Mouse (Mus musculus) forebrain, embryonic 14.5 days (tissue): Measurements from ENCODE around the gene 1700012A03Rik. TPM values are rescaled to one million over a fixed set of nuclear protein-coding genes. Genes with fewer than 3 reads are reported as not detected.
A peak's percentile ranks its signal among the peaks of the same experiment; 100 is the strongest.

Experiments used
- ATAC-seq: fragments of 200-750 bp; cut with Nextera tagmentation; 2 replicates; pipeline ENCODE4 v1.8.0; 2017; ENCODE audit warnings: mild to moderate bottlenecking, moderate library complexity
- DNase-seq: peaks from one replicate; pipeline ENCODE4 v3.0.0-alpha.2; 2015; ENCODE audit warnings: low spot score
- H3K27ac ChIP-seq: fragments of 300-500 bp; sonication (generic); 2 replicates; pipeline ENCODE4 v1.5.1; 2014; ENCODE audit warnings: low read depth, mild to moderate bottlenecking, control low read depth, low read length, moderate library complexity
- H3K27me3 ChIP-seq: fragments of 300-500 bp; sonication (generic); replicated peaks from 2 replicates; pipeline ENCODE4 v1.6.1; 2014; ENCODE audit warnings: low read length, control low read depth, mixed read lengths; ENCODE audit not compliant: control insufficient read depth, insufficient read depth
- H3K36me3 ChIP-seq: fragments of 300-500 bp; sonication (generic); 2 replicates; pipeline ENCODE4 v1.6.1; 2014; ENCODE audit warnings: low read length, control low read depth; ENCODE audit not compliant: control insufficient read depth, insufficient read depth
- H3K4me1 ChIP-seq: fragments of 300-500 bp; sonication (generic); 2 replicates; pipeline ENCODE4 v1.6.1; 2014; ENCODE audit warnings: antibody characterized with exemption, low read length, control low read depth; ENCODE audit not compliant: control insufficient read depth, insufficient read depth
- H3K4me2 ChIP-seq: fragments of 300-500 bp; sonication (generic); 2 replicates; pipeline ENCODE4 v1.6.1; 2014; ENCODE audit warnings: mild to moderate bottlenecking, control low read depth, low read length
- H3K4me3 ChIP-seq: fragments of 300-500 bp; sonication (generic); 2 replicates; pipeline ENCODE4 v1.5.1; 2014; ENCODE audit warnings: low read depth, low read length, control low read depth
- H3K9ac ChIP-seq: fragments of 300-500 bp; sonication (generic); 2 replicates; pipeline ENCODE4 v1.6.1; 2014; ENCODE audit warnings: mild to moderate bottlenecking, low read length, control low read depth, moderate library complexity
- H3K9me3 ChIP-seq: fragments of 300-500 bp; sonication (generic); replicated peaks from 2 replicates; pipeline ENCODE4 v1.6.1; 2016; ENCODE audit warnings: low read length, control low read depth, mixed read lengths; ENCODE audit not compliant: control insufficient read depth
- WGBS: fragments of 180-500 bp; shearing (Covaris S2); extraction: QIAGEN DNeasy Blood & Tissue Kit; methylation state at CpG from one replicate; pipeline ENCODE4 v1.1.7; 2014; 5-methylcytosine and 5-hydroxymethylcytosine counted together
- polyA plus RNA-seq: library from polyadenylated mRNA; unstranded; fragments of >200 nt; fragmentation: Nextera tagmentation; extraction: Ambion mirVana; gene quantifications from 2 replicates; pipeline ENCODE4 v1.2.1, GENCODE M21; 2014

1700012A03Rik gene
- polyA plus RNA-seq, 1 experiment from 2014 or later: not detected

- 94% methylated on average over 2 of the region's 2 CpGs for WGBS
- Histone ChIP-seq H3K4me1 (no peaks in the 10 kb centered on the region; the same call in 1 of the 2 replicates), H3K9me3 (no peaks in the 10 kb centered on the region), H3K9ac (no peak overlapping the region), H3K27me3 (no peaks in the 10 kb centered on the region), H3K36me3 (no peaks in the 10 kb centered on the region), H3K4me2 (no peak overlapping the region), H3K27ac (no peak overlapping the region), H3K4me3 (no peak overlapping the region)
- no peak for DNase-seq
- no peak for ATAC-seq
Measured at GRCm38 (mm10) chr6:32060641-32061040, 10.6 kb downstream of the 1700012A03Rik start.

GRCm38 (mm10) chr6:32061266-32061665, 11.2 kb downstream of the 1700012A03Rik start:
- H3K9me3 ChIP-seq: no peaks in the 10 kb centered on the region
- WGBS: 87% methylated on average over 9 of the region's 9 CpGs
- no peak overlapping the region for H3K4me2 ChIP-seq
- DNase-seq: no peak
- H3K9ac ChIP-seq: no peak overlapping the region
- no peak overlapping the region for H3K27ac ChIP-seq
- no peak overlapping the region for H3K4me3 ChIP-seq
- H3K36me3 ChIP-seq: no peaks in the 10 kb centered on the region
- no peaks in the 10 kb centered on the region; the same call in 1 of the 2 replicates for H3K4me1 ChIP-seq
- H3K27me3 ChIP-seq: no peaks in the 10 kb centered on the region
- ATAC-seq: no peak

- Histone ChIP-seq H3K36me3 (no peaks in the 10 kb centered on the region), H3K9ac (no peak overlapping the region), H3K27ac (no peak overlapping the region), H3K4me2 (no peak overlapping the region), H3K4me1 (no peaks in the 10 kb centered on the region; the same call in 1 of the 2 replicates), H3K27me3 (no peaks in the 10 kb centered on the region), H3K4me3 (no peak overlapping the region), H3K9me3 (no peaks in the 10 kb centered on the region)
- ATAC-seq (peak; percentile 65; the same call in 1 of the 2 replicates), DNase-seq (peak; percentile 71)
- 72% methylated on average over 10 of the region's 10 CpGs for WGBS
Measured at GRCm38 (mm10) chr6:32065789-32066510, 15.9 kb downstream of the 1700012A03Rik start.

- Histone ChIP-seq H3K4me3 (no peak overlapping the region), H3K9ac (no peak overlapping the region)
Measured at GRCm38 (mm10) chr6:32072161-32072560, 22.1 kb downstream of the 1700012A03Rik start.

GRCm38 (mm10) chr6:32093312-32093711, 43.3 kb downstream of the 1700012A03Rik start:
- ATAC-seq: no peak
- WGBS: 92% methylated on average over 12 of the region's 14 CpGs

More at GRCm38 (mm10) chr6:32072161-32072560, 22.1 kb downstream of the 1700012A03Rik start:
- Histone ChIP-seq H3K27ac (no peak overlapping the region), H3K27me3 (no peaks in the 10 kb centered on the region), H3K9me3 (no peaks in the 10 kb centered on the region), H3K36me3 (no peaks in the 10 kb centered on the region), H3K4me1 (no peaks in the 10 kb centered on the region), H3K4me2 (no peak overlapping the region)
- 84% methylated on average over 1 of the region's 1 CpGs for WGBS
- ATAC-seq (no peak), DNase-seq (no peak)

GRCm38 (mm10) chr6:32105547-32106275, 55.7 kb downstream of the 1700012A03Rik start:
- Histone ChIP-seq H3K27me3 (no peaks in the 10 kb centered on the region), H3K4me1 (peaks cover 4% of the 10 kb centered on the region; the same call in 1 of the 2 replicates), H3K27ac (peak overlapping the region; percentile 15; the same call in 1 of the 2 replicates), H3K9me3 (no peaks in the 10 kb centered on the region), H3K9ac (no peak overlapping the region), H3K36me3 (no peaks in the 10 kb centered on the region), H3K4me2 (no peak overlapping the region), H3K4me3 (no peak overlapping the region)
- no peak for ATAC-seq
- whole genome bisulfite sequencing: 40% methylated on average over 9 of the region's 9 CpGs
- DNase-seq: peak; percentile 50

More at GRCm38 (mm10) chr6:32093312-32093711, 43.3 kb downstream of the 1700012A03Rik start:
- H3K27ac ChIP-seq: no peak overlapping the region
- no peaks in the 10 kb centered on the region for H3K27me3 ChIP-seq
- no peaks in the 10 kb centered on the region for H3K4me1 ChIP-seq
- no peaks in the 10 kb centered on the region for H3K9me3 ChIP-seq
- no peak for DNase-seq
- H3K36me3 ChIP-seq: no peaks in the 10 kb centered on the region
- H3K4me3 ChIP-seq: no peak overlapping the region
- no peak overlapping the region for H3K9ac ChIP-seq
- no peak overlapping the region for H3K4me2 ChIP-seq
